Mouse (Mus musculus) retina, postnatal 7 days (tissue): ENCODE measurements around the gene Nrn1l.
A peak's percentile ranks its signal among the peaks of the same experiment; 100 is the strongest.

Experiments used
- DNase-seq: peaks from one replicate; pipeline ENCODE4 v3.0.0-alpha.2; 2012; ENCODE audit warnings: low read depth, low spot score

The Nrn1l gene

DNA sequence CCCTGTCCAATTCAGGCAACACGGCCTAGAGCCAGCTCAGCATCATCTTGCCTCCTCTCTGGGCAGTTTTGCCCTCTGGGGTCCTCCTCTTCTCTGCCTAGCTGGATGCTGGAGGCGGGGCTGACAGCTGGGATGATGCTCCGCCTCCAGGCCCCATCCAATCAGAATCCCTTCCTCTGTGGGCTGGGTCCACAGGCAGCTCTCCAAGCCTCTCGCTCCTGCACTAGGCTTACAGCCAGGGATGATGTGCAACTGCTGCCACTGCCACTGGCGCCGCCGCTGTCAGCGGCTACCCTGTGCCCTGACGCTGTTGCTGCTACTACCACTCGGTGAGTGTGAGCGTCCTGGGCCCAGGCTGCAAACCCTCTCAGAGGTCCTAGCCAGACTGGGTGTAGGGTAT is at the start of gene Nrn1l:
TSS of gene Nrn1l (plus strand) at position 229 of the 400 bp plus-strand sequence.
- peak; percentile 60 for DNase-seq

DNA sequence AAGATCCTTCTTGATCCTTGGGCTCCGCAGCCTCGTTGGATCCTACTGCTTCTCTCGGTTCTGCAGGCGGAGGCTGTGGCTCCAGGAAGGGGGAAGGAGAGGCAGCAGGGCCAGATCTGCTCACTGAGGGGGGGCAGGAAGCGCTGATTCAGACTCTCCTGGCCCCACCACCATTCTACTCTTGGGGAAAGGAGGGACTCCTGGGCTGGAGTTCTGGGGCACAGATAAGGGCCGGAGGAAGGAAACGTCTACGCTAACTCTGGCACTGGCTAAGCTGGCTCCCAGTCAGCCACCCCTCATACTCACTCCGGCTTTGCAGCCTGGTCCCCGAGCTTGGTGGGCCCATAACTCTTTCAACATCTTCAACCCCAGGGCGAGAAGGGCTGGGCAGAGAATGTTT is 46.7 kb upstream of the Nrn1l start:
- DNase-seq: no peak

DNA sequence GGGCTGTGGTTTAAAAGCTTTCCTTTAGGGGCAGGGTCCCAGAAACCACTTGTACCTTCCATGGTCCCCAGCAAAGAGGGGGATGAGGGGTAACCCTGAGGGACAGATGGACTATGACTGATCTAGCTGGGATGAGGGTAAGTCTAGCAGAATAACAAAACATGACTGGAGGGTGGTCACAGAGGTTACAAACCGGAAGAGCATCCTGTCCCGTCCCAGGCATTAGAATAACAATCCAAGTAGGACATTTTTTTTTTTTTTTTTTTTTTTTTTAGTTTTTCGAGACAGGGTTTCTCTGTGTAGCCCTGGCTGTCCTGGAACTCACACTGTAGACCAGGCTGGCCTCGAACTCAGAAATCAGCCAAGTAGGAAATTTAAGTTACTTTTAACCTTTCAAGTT is 43.4 kb upstream of the Nrn1l start:
- no peak for DNase-seq

DNA sequence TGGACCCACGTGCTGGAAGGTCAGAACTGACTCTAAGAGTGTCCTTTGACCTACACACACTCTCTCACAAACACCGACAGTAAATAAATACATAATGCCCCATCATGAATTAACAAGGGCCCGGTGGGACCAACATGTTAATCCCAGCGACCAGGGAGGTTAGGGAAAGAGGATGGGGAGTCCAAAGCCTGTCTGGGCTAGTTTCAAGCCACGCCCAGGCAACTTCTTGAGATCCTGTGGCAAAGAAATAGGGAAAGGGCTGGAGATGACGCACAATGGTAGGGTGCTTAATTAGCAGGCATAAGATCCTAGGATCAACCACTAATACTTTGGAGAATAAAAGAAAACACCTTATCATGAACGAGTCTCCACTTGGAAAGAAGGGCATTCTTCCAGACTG is 42.8 kb upstream of the Nrn1l start:
- DNase-seq: no peak

DNA sequence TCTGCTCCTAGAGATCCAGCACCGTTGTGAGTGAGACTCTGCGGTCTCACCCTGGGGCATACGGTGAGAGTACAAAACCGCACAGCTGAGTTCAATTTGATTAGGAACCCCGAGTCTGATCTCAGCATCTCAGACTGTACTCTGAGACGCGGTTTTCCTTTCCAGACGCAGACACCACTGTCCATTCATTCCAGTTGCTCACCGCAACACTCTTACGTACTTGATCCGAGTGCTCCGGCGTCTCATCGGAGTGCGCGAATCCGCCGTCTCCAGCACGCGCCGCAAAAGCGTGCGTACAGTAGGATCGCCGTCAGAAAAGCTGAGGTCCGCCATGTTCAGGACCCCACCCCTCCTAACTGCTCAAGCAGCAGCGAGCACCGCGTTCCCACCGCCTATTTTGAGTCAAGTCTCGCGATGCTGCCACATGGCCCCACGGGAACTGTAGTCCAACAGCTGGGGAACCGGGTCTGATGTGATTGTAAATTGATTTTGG is 41.7 kb upstream of the Nrn1l start:
- peak; percentile 79 for DNase-seq

DNA sequence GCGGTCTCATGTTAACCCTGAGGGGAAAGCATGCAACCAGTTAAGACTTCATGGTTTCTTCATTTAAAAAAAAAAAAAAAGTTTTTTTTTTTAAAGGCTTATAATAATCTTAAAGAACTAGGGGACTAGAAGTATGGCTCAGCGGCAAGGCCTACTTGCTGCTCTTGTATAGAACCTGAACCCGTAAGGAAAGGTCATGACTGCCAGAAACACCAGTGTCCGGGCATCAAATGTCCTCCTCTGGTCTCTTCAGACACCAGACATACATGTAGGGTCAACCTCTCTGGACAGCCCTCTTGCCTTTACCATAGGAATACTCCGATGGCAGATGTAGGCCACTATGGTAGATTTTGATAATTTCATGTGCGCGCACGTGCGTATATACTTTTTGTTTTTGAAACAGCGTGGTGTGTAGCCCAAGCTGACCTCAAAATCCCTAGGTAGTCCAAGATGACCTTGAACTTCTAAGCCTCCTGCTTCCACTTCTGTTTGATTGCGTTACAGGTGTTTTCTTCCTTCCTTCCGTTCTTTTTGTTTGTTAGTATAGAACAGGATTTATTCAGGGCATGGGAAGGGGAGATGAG is 41.1 kb upstream of the Nrn1l start:
- DNase-seq: no peak

DNA sequence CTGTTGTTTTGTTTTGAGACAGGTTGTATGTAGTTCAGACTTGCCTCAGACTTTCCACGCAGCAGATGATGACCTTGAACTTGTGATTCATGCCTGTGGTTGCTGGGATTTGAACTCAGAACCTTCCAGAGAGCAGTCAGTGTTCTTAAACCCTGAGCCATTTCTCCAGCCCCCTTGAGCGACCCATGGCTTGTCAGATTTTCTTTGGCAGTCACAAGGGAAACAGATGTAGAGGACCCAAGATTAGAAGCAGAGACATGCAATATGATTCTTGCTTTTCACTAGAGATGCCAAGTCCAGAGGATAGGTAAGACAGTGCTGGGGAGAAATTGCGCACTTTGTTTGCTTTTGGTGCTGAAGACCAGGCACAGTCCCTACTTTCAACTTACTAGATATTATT is 40.2 kb upstream of the Nrn1l start, which contains the start of gene Cenpt:
TSS of gene Cenpt (minus strand) at position 101 of the 400 bp plus-strand sequence.
- DNase-seq: no peak

DNA sequence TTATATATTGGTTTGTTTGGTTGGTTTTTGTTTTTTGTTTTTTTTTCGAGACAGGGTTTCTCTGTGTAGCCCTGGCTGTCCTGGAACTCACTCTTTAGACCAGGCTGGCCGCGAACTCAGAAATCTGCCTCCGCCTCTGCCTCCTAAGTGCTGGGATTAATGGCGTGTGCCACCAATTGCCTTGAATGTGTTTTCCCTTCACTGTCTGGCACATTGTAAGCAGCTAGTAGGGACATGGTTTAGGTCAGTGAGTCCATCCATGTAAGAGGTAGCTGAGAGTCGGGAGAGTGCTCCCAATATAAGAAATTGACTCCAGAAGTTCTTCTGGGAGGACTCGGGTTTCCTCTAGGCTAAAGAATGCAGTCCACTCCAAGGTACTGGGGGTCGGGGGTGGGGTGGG is 39.1 kb upstream of the Nrn1l start:
- no peak for DNase-seq

DNA sequence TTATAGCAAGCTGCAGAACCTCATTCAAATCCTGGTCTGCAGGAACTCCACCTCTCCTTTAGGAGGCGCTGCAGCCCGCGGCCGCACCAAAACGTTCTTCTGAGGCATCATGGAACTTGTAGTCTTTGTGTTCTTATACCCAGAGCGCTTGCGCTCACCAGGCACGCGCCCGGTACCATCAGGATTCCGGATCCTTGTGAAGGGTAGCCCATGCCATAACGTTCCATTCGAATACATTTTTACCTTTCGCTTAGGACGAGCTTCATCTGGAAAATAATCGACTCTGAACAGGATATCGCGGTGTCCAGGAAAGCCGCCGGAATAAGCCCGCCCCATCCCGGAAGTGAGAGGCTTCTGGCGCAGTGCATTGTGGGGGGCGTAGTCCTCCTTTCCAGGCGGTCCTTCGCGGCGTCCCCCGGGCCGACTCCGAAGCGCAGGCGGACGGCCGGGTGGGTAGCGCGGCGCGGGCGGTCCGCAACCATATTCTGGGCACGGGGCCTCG is 38.6 kb upstream of the Nrn1l start, which contains the start of gene Thap11:
TSS of gene Thap11 (plus strand) at position 418 of the 502 bp plus-strand sequence.
- DNase-seq: peak; percentile 88

DNA sequence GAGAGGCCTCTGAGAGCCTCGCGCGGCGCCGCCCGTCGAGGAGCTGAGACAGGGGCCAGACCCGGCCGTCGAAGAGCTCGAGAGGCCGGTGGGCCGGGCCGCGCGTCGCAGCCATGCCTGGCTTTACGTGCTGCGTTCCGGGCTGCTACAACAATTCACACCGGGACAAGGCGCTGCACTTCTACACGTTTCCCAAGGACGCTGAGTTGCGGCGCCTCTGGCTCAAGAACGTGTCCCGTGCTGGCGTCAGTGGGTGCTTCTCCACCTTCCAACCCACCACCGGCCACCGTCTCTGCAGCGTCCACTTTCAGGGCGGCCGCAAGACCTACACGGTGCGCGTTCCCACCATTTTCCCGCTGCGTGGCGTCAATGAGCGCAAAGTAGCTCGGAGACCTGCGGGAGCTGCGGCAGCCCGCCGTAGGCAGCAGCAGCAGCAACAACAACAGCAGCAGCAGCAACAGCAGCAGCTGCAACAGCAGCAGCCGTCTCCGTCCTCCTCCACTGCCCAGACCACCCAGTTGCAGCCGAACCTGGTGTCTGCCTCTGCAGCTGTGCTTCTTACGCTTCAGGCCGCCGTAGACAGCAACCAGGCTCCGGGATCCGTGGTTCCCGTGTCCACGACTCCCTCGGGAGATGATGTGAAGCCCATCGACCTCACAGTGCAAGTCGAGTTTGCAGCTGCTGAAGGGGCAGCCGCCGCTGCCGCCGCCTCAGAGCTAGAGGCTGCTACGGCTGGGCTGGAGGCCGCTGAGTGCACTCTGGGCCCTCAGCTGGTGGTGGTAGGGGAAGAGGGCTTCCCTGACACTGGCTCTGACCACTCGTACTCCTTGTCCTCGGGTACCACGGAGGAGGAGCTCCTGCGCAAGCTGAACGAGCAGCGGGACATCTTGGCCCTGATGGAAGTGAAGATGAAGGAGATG is 37.9 kb upstream of the Nrn1l start:
- DNase-seq: no peak

DNA sequence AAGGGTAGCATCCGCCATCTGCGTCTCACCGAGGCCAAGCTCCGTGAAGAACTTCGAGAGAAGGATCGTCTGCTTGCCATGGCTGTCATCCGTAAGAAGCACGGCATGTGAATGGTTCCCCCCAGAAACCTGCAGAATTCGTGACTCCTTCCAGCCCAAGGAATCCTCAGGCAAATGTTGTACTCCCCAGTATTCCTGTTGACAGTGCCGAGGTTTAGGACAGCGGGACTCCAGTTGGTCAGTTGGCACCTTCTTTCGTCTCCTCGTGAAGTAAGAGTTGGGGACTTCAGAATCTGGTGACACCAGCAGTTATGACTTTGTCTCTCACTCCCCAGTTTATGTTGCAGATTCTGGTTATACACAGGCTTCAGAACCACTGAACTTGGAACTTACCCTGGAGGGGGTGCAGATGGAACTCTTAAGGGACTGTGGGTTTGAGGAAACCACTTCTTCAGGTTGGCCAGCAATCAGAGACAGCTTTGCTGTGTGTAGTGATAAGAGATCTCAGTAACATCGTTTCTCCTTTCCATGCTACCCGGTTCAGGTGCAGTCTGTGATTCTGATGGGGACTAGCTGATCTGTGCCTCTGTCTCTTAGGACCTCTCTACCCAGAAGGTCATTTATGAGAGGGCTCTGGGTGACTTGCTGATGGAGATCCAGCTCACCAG is 37.1 kb upstream of the Nrn1l start:
- no peak for DNase-seq

DNA sequence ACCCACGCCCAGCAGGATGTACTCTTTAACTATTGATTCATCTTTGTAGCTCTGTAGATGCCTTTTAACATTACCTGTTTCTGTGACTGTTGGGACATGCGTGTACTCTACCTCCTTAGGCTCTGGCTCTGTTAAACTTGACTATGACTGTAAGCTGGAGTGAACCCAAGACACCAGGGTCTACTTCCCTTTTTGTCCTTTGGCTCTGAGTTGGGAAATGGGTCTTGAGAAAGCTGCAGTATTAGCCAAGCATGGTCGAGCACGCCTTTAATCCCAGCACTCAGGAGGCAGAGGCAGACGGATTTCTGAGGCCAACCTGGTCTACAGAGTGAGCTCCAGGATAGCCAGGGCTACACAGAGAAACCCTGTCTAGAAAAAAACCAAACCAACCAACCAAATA is 34.9 kb upstream of the Nrn1l start:
- no peak for DNase-seq

DNA sequence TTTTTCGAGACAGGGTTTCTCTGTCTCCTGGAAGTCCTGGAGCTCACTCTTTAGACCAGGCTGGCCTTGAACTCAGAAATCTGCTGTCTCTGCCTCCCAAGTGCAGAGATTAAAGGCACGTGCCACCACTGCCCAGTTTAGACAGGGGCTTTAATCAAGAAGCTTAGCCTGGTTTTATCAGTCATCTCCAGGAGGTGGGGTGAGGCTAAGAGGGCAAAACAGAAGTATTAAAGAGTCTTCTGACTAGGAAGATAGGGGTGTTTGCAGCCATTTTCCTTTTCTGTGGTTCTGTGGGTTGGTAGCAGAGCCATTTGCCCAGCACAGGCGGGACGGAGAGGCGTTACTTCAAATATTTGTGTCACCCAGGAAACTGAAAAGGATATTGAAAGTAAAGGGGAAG is 34.1 kb upstream of the Nrn1l start:
- DNase-seq: no peak

DNA sequence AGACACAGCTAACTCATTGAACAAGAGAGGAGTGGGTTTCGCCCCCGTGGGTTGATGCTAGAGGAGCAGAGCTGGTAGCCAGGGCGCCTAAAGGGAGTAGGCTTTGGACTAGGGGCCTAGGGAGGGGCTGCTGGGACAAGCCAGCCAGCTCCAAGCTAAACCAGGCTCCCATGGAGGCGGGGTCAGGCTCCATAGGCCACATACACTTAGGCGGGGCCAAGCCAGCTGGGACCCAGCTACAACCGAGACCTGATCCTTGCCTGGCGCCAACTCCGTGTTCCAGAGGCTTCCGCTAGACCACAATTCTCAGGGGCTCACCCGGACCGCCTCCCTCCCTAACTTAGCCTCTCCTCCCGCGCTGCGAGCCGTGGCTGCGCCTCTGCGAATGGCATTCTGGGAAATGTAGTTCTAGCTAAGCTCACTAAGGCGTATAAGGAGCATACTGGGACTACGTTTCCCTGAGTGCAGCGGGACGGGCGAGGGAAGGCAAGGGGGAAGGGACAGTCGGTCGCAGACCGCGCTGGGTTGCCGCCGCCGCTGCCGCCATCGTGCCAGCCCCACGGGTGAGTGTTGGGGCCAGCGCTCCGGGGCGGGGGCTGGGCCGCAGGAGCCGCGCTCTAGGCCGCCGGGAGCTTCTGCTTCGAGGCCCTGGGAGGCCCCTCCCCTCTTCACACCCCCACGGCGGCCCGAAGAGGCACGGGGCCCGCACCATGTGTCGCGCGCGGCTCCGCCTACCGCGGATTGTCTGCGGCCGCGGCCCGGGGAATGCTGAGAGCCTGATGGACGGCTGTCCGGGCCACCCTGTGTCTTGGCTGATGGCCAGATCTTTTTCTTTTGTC is 33.0 kb upstream of the Nrn1l start, which contains the start of gene Nutf2:
TSS of gene Nutf2 (plus strand) at position 438 of the 839 bp plus-strand sequence.
- DNase-seq: peak; percentile 93

DNA sequence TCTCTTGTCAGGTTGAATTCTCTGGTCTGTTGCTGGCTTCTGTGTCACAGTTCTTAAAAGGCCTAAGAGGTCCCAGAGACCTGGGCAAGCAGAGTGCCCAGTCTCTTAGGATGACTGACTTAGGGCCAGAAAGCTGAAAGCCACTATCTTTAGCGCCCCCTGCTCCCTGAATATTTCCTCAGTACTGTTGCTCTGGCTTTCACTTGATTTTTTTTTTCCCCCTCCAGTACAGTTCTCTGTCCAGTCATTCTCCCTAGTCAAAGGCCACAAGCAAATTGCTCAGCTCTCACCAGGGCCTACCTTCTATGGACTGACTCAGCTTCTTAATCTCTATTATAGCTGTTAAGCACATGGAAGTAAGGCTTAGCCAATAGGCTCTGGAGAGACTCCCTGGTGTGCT is 31.4 kb upstream of the Nrn1l start:
- no peak for DNase-seq

DNA sequence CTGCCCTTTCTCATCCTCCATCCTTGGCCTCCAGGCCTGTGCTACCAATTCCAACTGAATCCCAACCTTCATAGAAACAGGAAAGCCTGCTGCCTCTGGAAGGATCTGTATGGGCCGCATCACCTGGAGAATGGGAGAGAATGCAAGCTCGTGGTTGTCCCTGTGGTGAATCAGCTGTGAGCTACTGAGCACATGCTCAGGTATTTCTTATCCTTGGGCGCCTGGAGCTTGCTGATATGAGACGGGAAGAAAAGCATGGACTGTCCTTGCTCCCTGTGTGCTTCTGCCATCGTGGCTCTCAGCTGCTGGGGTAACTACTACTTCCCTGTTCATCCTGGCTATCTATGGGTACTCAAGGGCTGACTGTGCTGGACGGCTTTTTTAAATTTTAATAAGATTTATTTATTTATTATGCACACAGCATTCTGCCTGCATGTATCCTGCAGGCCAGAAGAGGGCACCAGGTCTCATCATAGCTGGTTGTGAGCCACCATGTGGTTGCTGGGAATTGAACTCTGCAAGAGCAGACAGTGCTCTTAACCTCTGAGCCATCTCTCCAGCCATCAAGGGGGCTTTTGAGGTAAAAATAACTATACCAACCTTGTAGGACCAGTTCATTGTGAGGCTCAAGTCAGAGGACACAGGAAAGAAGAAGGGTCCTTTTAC is 26.9 kb upstream of the Nrn1l start:
- no peak for DNase-seq

DNA sequence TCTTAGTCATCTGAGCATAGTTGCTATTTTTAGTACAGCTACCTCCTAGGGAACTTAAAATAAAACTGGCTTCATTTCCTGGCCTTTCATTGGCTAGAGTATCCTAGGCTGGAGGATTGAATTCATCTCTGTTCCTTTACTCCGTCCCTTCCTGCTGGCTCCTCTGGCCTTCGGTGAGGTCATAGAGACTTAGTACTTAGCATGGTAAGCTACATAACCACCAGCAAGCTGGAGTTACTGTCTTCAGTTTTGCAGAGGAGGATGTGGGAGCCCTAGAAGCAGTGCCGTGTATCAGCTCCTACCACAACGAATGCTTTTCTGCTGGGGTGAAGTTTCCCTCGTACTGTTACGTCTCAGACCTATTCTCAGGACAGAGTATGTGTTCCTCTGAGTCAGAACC is 19.1 kb upstream of the Nrn1l start:
- no peak for DNase-seq

DNA sequence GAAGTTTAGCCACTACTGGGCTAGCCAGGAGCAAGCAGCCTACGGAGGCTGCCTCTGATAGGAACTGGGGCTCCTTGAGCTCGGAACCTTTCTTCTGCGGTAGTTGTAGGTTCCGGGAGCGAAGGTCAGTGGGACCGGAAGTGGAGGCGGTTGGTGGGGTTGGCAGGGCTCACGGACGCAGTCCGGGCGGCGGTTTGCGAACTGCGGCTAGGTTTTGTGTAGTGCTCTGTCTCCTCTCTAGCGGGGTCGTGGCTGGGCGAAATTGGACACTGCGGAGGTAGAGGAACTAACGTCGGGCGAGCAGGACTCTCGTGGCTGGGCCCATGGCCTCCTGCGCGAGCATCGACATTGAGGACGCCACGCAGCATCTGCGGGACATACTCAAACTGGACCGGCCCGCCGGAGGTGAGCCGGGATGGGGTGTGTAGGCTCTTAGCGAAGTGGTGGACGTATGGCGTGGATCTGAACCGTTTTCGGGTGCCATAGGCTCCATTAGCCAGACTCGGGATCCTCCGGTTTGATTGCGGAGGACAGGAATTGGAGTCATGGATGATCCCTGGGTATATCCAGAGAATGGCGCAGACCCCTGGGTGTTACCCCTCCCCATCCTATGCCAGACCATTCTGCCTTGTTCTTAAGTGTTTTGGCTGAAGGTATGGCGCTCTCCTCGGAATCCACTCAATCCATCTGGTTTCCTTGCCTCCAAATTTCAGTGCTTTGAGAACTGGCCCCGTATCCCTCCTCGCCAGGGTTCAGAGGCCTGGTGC is 12.4 kb upstream of the Nrn1l start, which contains the start of gene Edc4:
TSS of gene Edc4 (plus strand) at position 128 of the 767 bp plus-strand sequence.
- peak; percentile 73 for DNase-seq

DNA sequence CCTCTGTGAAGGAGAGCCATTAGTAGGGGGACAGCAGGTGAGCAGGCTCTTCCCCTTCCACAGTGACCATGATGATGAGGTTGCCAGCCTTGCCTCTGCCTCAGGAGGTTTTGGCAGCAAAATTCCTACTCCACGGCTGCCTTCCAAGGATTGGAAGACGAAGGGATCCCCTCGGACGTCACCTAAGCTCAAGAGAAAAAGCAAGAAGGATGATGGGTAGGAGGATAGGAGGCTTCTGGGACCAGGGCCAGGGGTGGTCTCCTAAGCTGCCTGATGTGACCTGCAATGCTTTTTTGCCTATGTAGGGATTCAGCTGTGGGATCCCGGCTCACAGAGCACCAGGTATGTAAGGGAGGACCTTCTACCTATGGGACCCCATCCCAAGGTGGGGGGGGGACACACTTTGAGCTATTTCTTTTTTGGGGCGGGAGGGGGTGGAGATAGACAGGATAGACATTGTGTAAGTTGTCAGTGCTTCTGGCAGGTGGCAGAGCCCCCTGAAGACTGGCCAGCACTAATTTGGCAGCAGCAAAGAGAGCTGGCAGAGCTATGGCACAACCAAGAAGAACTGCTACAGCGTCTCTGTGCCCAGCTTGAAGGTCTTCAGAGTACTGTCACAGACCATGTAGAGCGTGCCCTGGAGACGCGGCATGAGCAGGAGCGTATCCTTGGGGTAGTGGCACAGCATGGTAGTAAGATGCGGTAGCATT is 3.5 kb upstream of the Nrn1l start:
- DNase-seq: no peak
